Mouse (Mus musculus) neural tube, embryonic 12.5 days (tissue): ENCODE measurements around the gene Gucy2e. TPM values are rescaled to one million over a fixed set of nuclear protein-coding genes. Genes with fewer than 3 reads are reported as not detected.

Experiments used
- ATAC-seq: fragments of 200-750 bp; cut with Nextera tagmentation; 2 replicates; pipeline ENCODE4 v1.8.0; 2017; ENCODE audit warnings: low read depth, mild to moderate bottlenecking, moderate TSS enrichment, moderate library complexity; ENCODE audit not compliant: low FRiP score
- H3K27ac ChIP-seq: fragments of 300-500 bp; sonication (generic); 2 replicates; pipeline ENCODE4 v1.5.1; 2016
- H3K27me3 ChIP-seq: fragments of 300-500 bp; sonication (generic); replicated peaks from 2 replicates; pipeline ENCODE4 v1.6.1; 2016; ENCODE audit warnings: mild to moderate bottlenecking
- H3K36me3 ChIP-seq: fragments of 300-500 bp; sonication (generic); 2 replicates; pipeline ENCODE4 v1.6.1; 2016; ENCODE audit warnings: mild to moderate bottlenecking
- H3K4me1 ChIP-seq: fragments of 300-500 bp; sonication (generic); 2 replicates; pipeline ENCODE4 v1.6.1; 2016
- H3K4me2 ChIP-seq: fragments of 300-500 bp; sonication (generic); replicated peaks from 2 replicates; pipeline ENCODE4 v1.6.1; 2016; ENCODE audit warnings: mild to moderate bottlenecking
- H3K4me3 ChIP-seq: fragments of 300-500 bp; sonication (generic); 2 replicates; pipeline ENCODE4 v1.5.1; 2016
- H3K9ac ChIP-seq: fragments of 300-500 bp; sonication (generic); 2 replicates; pipeline ENCODE4 v1.6.1; 2016; ENCODE audit warnings: mild to moderate bottlenecking
- H3K9me3 ChIP-seq: fragments of 300-500 bp; sonication (generic); 2 replicates; pipeline ENCODE4 v1.6.1; 2016; ENCODE audit warnings: mild to moderate bottlenecking
- WGBS: fragments of 180-500 bp; shearing (Covaris S2); methylation state at CpG from one replicate; pipeline ENCODE4 v1.1.7; 2016; 5-methylcytosine and 5-hydroxymethylcytosine counted together
- polyA plus RNA-seq: library from polyadenylated mRNA; unstranded; fragments of >200 nt; fragmentation: Nextera tagmentation; extraction: Ambion mirVana; gene quantifications from 2 replicates; pipeline ENCODE4 v1.2.1, GENCODE M21; 2016

The Gucy2e gene
- polyA plus RNA-seq, 1 experiment from 2014 or later = 0.10 TPM

DNA sequence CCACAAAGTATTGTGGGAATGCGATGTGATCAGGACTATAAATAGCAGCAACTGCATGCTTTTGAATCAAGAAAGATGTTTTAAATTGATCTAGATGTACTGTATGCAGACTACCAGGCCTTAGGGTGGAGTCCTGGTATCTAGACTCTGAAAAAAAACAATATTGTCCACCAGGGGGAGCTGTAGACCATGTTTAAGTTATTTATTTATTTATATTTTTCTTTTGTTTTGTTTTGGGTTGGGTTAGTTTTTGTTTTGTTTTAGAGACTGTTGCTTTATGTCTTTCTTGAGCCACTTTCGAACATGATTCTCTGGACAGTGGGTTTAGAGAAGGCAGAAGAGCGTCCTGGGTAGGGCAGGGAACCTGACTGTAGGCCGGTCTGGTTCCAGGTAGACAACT is 21.0 kb upstream of the Gucy2e start:
- Histone ChIP-seq H3K9ac (no peak overlapping the region), H3K4me3 (no peak overlapping the region), H3K4me2 (no peak overlapping the region), H3K9me3 (no peaks in the 10 kb centered on the region), H3K27ac (no peak overlapping the region), H3K36me3 (no peaks in the 10 kb centered on the region), H3K27me3 (no peaks in the 10 kb centered on the region), H3K4me1 (peaks cover 8% of the 10 kb centered on the region; the same call in 1 of the 2 replicates)
- WGBS = 57% methylated on average over 4 of the region's 4 CpGs
- no peak for ATAC-seq

DNA sequence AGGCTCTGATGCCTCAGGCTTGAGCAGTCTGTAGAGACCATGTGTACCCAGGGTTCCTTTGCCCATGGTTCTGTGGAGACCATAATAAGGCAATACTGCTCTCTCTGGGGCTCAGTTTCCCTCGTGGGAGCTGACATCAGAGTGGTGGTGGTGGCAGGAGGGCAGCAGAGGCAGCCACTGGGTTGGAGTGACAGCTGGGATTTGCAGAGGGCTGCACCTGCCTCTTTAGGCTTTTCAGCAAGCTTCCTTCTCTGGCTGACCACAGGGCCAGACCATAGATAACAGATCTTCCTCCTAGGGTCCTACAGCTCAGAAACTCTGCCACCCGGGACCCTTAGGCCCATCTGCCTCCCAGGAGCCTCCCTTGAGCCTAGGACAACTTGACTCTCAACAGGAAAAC is 20.2 kb upstream of the Gucy2e start:
- Histone ChIP-seq H3K27ac (no peak overlapping the region), H3K9ac (no peak overlapping the region), H3K4me1 (peaks cover 8% of the 10 kb centered on the region; the same call in 1 of the 2 replicates), H3K4me2 (no peak overlapping the region), H3K36me3 (no peaks in the 10 kb centered on the region), H3K9me3 (no peaks in the 10 kb centered on the region), H3K27me3 (no peaks in the 10 kb centered on the region), H3K4me3 (no peak overlapping the region)
- ATAC-seq = no peak
- WGBS = 74% methylated on average over 2 of the region's 2 CpGs

- no peak overlapping the region for H3K9ac ChIP-seq
- no peak for ATAC-seq
- H3K4me3 ChIP-seq = no peak overlapping the region
- no peaks in the 10 kb centered on the region for H3K36me3 ChIP-seq
- H3K27ac ChIP-seq = no peak overlapping the region
- H3K4me1 ChIP-seq = peaks cover 8% of the 10 kb centered on the region; the same call in 1 of the 2 replicates
- no peaks in the 10 kb centered on the region for H3K27me3 ChIP-seq
- no peaks in the 10 kb centered on the region for H3K9me3 ChIP-seq
- no peak overlapping the region for H3K4me2 ChIP-seq
- 70% methylated on average over 5 of the region's 5 CpGs for WGBS
Observed at GRCm38 (mm10) chr11:69254808-69255207, 18.0 kb upstream of the Gucy2e start.

GRCm38 (mm10) chr11:69253131-69253530 is 16.3 kb upstream of the Gucy2e start:
- peaks cover 8% of the 10 kb centered on the region; the same call in 1 of the 2 replicates for H3K4me1 ChIP-seq
- no peaks in the 10 kb centered on the region for H3K9me3 ChIP-seq
- H3K36me3 ChIP-seq = no peaks in the 10 kb centered on the region
- H3K27ac ChIP-seq = no peak overlapping the region
- no peak overlapping the region for H3K4me3 ChIP-seq
- H3K9ac ChIP-seq = no peak overlapping the region
- no peaks in the 10 kb centered on the region for H3K27me3 ChIP-seq
- WGBS = 45% methylated on average over 9 of the region's 9 CpGs
- ATAC-seq = no peak
- no peak overlapping the region for H3K4me2 ChIP-seq

DNA sequence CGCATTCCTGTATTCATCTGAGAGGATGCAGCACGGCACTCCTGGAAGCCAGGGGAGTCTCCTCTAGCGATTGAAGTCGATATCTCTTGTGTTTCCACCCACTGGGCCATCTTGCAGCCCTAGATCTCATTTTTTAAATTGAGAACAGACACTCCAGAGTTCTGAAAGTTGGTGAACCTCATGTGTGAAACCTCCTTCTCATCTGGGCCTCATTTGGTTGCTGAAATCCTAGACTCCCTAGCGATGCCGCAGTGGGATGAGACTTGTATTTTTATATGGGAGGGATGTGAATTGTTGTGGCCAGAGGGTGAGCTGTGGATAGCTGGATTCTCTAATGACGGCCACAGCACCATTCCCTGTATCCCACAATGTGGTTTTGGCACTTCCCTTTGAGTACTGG is 15.1 kb upstream of the Gucy2e start:
- Histone ChIP-seq H3K36me3 (no peaks in the 10 kb centered on the region), H3K9ac (no peak overlapping the region), H3K27ac (no peak overlapping the region), H3K4me1 (peaks cover 7% of the 10 kb centered on the region; the same call in 1 of the 2 replicates), H3K27me3 (no peaks in the 10 kb centered on the region), H3K4me2 (no peak overlapping the region), H3K9me3 (no peaks in the 10 kb centered on the region), H3K4me3 (no peak overlapping the region)
- whole genome bisulfite sequencing = 86% methylated on average over 7 of the region's 7 CpGs
- no peak for ATAC-seq

- Histone ChIP-seq H3K27me3 (no peaks in the 10 kb centered on the region), H3K4me1 (peaks cover 5% of the 10 kb centered on the region; the same call in 1 of the 2 replicates), H3K36me3 (no peaks in the 10 kb centered on the region), H3K27ac (no peak overlapping the region), H3K4me2 (no peak overlapping the region), H3K4me3 (no peak overlapping the region), H3K9ac (no peak overlapping the region), H3K9me3 (no peaks in the 10 kb centered on the region)
- WGBS = 65% methylated on average over 14 of the region's 14 CpGs
- ATAC-seq = no peak
Observed at GRCm38 (mm10) chr11:69251135-69251842, 14.5 kb upstream of the Gucy2e start.

DNA sequence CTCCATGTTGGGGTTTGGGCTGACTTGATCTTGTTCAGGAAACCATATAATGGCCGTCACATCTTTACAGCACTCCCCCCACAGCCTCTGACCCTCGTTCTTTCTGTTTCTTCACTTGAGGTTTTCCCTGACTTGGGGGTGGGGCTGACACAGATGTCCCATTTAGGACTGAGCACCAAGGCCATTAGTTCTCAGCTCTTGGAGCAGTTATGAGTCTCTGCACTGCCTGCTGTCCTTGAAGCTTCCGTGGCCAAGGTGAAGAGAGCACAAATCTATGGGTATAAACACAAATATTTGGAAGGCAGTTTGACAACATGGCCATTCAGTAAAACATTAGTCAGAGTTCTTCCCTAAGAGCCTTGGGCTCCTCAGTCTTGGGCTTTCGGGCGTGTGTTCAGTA is 13.3 kb upstream of the Gucy2e start:
- 79% methylated on average over 5 of the region's 5 CpGs for whole genome bisulfite sequencing
- Histone ChIP-seq H3K9ac (no peak overlapping the region), H3K36me3 (no peaks in the 10 kb centered on the region), H3K4me1 (peaks cover 5% of the 10 kb centered on the region; the same call in 1 of the 2 replicates), H3K27ac (no peak overlapping the region), H3K27me3 (no peaks in the 10 kb centered on the region), H3K9me3 (no peaks in the 10 kb centered on the region), H3K4me2 (no peak overlapping the region), H3K4me3 (no peak overlapping the region)
- ATAC-seq = no peak

- Histone ChIP-seq H3K36me3 (no peaks in the 10 kb centered on the region), H3K27me3 (no peaks in the 10 kb centered on the region), H3K9me3 (no peaks in the 10 kb centered on the region), H3K4me1 (peaks cover 5% of the 10 kb centered on the region; the same call in 1 of the 2 replicates), H3K4me3 (no peak overlapping the region), H3K27ac (no peak overlapping the region), H3K9ac (no peak overlapping the region), H3K4me2 (no peak overlapping the region)
- WGBS = 87% methylated on average over 3 of the region's 3 CpGs
- ATAC-seq = no peak
Observed at GRCm38 (mm10) chr11:69249131-69249530, 12.3 kb upstream of the Gucy2e start.

DNA sequence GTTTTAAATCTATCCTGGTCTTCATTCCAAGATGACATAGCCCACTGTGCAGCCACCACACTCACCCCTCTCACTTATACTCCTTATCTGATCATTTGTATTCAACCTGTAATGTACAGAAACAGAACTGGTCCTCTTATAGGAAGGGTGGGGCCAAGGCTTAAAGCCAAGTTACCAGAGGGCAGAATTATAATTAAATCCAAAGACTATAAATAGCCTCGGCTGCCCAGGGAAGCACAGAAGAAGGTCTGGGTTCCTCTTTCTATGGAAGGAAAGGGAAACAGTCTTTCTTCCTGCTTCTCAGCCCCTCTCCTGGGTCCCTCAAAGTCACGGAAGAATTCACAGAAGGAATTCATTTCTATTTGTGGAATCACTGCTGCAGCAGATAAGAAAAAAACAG is 8.8 kb upstream of the Gucy2e start:
- H3K27me3 ChIP-seq = no peaks in the 10 kb centered on the region
- H3K36me3 ChIP-seq = no peaks in the 10 kb centered on the region
- H3K4me3 ChIP-seq = no peak overlapping the region
- no peak overlapping the region for H3K4me2 ChIP-seq
- no peak for ATAC-seq
- no peak overlapping the region for H3K27ac ChIP-seq
- no peak overlapping the region for H3K9ac ChIP-seq
- no peaks in the 10 kb centered on the region for H3K4me1 ChIP-seq
- H3K9me3 ChIP-seq = no peaks in the 10 kb centered on the region
- 58% methylated on average over 2 of the region's 2 CpGs for WGBS

DNA sequence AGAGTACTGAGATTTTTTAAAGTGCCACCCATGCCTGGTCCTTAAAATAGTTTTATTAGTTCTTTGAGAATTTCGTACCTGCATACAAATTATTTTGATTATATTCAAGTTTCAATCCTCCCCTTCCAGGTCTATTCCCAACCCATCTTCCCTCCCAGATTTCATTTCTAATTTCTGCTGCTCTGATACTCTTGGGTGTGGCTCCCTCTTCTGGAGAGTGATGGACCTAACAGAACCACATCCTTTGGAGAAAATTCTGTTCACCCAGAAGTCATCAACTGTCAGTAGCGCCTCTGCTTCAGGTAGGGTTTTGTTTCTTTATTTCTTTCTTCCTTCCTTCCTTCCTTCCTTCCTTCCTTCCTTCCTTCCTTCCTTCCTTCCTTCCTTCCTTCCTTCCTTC is 8.1 kb upstream of the Gucy2e start:
- Histone ChIP-seq H3K9me3 (no peaks in the 10 kb centered on the region), H3K4me1 (no peaks in the 10 kb centered on the region), H3K4me2 (no peak overlapping the region), H3K9ac (no peak overlapping the region), H3K27ac (no peak overlapping the region), H3K4me3 (no peak overlapping the region), H3K27me3 (no peaks in the 10 kb centered on the region), H3K36me3 (no peaks in the 10 kb centered on the region)
- ATAC-seq = no peak
- WGBS = 32% methylated on average over 2 of the region's 2 CpGs

- ATAC-seq = no peak
- no peaks in the 10 kb centered on the region for H3K9me3 ChIP-seq
- H3K36me3 ChIP-seq = no peaks in the 10 kb centered on the region
- H3K27ac ChIP-seq = no peak overlapping the region
- peak overlapping the region; percentile 49 for H3K9ac ChIP-seq
- peak overlapping the region; percentile 68 for H3K4me2 ChIP-seq
- H3K27me3 ChIP-seq = peaks cover 27% of the 10 kb centered on the region
- peaks cover 13% of the 10 kb centered on the region for H3K4me1 ChIP-seq
- peak overlapping the region; percentile 36 for H3K4me3 ChIP-seq
- WGBS = 3% methylated on average over 51 of the region's 51 CpGs
Observed at GRCm38 (mm10) chr11:69236061-69236925, 543 bp downstream of the Gucy2e start.

DNA sequence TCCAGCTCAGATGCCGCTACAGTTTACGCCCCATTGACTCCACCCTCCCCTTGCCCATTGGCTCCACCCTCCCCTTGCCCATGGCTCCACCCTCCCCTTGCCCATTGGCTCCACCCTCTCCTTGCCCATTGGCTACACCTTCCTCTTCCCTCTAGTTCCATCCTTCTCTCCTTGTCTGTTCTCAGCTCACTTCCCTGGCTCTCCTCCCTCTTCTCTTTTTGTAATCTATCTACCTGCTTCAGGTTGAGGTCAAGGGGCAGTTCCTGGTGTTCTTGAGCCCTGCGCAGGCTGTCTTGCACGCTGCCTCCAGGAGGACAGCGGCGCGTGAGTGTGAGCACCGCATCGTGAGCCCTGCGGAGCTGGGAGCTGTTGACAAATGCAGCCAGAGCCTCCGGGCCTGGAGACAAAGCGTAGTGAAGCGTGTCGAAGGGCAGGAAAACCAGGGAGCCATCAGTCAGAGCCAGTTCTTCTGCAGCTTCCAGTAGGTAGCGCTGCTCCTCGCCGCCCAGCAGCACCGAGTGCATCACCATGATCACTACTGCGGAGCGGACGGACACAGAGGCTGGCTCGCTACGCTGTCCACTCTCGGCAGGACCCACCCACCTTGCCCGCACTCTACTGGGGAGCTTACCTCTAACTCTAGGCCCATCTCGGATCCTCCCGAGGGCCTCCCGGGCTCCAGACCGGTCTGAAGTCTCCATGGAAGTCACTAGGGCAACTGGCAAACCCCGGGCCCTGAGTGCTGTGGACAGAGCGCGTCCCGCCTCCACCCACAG is 1.4 kb downstream of the Gucy2e start:
- peak overlapping the region; percentile 36 for H3K4me3 ChIP-seq
- ATAC-seq = peak; percentile 94
- H3K36me3 ChIP-seq = no peaks in the 10 kb centered on the region
- H3K4me2 ChIP-seq = peak overlapping the region; percentile 68
- no peaks in the 10 kb centered on the region for H3K9me3 ChIP-seq
- H3K27me3 ChIP-seq = peaks cover 27% of the 10 kb centered on the region
- 2% methylated on average over 33 of the region's 33 CpGs for WGBS
- H3K27ac ChIP-seq = 0 out of 2 replicates have a peak overlapping the region, but pooled peaks have one; percentile 28
- H3K9ac ChIP-seq = peak overlapping the region; percentile 49
- peaks cover 13% of the 10 kb centered on the region for H3K4me1 ChIP-seq
